Mouse (Mus musculus) E14TG2a.4 (cell line): ENCODE measurements around the gene B4galt2.

Experiments used
- CTCF ChIP-seq: conservative IDR thresholded peaks from 2 replicates; pipeline ENCODE4 v1.5.1; 2014; ENCODE audit warnings: low read length
- NANOG ChIP-seq: IDR thresholded peaks from 2 replicates; pipeline ENCODE4 v1.6.1; 2014; ENCODE audit warnings: borderline replicate concordance, low read length, mixed read lengths

- TF ChIP-seq CTCF (no peak), NANOG (no peak)
Measured at GRCm38 (mm10) chr4:117873615-117874014, 9.7 kb downstream of the B4galt2 start.
